Mouse (Mus musculus) testis, adult 2 months (tissue): ENCODE data around the gene Mup13. TPM values are rescaled to one million over a fixed set of nuclear protein-coding genes. Genes with fewer than 3 reads are reported as not detected.
"Not testable (repeated sequence)": the region's sequence is repeated elsewhere in the genome, so short reads cannot be mapped to it uniquely, and the experiment has no call there.

Source experiments
- H3K27ac ChIP-seq: fragments of 200-500 bp; 2 replicates; pipeline ENCODE4 v1.5.1; 2012; ENCODE audit warnings: low read depth, low read length; ENCODE audit not compliant: control insufficient read depth, insufficient read depth
- H3K27me3 ChIP-seq: fragments of 200-500 bp; 2 replicates; pipeline ENCODE4 v1.6.1; 2012; ENCODE audit warnings: mild to moderate bottlenecking, low read length, moderate library complexity; ENCODE audit not compliant: control insufficient read depth, insufficient read depth
- H3K36me3 ChIP-seq: fragments of 200-500 bp; 2 replicates; pipeline ENCODE4 v1.6.1; 2012; ENCODE audit warnings: mild to moderate bottlenecking, low read length; ENCODE audit not compliant: control insufficient read depth, insufficient read depth
- H3K4me1 ChIP-seq: fragments of 200-500 bp; 2 replicates; pipeline ENCODE4 v1.6.1; 2012; ENCODE audit warnings: low read length; ENCODE audit not compliant: control insufficient read depth, insufficient read depth
- H3K4me3 ChIP-seq: fragments of 200-500 bp; 2 replicates; pipeline ENCODE4 v1.5.1; 2012; ENCODE audit warnings: low read depth, mild to moderate bottlenecking, low read length, moderate library complexity, mixed read lengths; ENCODE audit not compliant: control insufficient read depth
- polyA plus RNA-seq: library from polyadenylated mRNA; depleted of rRNA; stranded (reverse); fragments of >200 nt; gene quantifications from 2 replicates; pipeline ENCODE4 v1.2.3, GENCODE M21; 2012; rRNA removed

Mup13 gene
- not detected in 2 replicates for polyA plus RNA-seq

DNA sequence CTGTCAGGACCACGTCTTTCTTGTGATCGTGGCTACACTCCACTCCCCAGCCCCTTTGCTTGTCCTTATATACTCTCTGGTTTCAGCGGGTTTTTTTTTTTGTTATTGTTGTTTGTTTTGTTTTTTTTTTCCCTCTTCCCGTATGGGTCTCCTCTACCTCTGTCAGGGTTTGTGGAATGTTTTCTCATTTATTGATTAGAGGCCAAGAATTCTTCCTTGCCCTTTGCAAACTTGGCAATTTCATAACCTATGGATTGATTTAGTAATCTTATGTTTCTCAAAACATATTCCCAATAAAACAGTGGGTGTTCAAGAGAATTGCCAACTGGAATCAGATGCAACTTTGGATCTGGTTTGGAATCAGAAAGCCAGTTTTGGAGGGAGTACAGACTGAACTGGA lies at the start of gene Mup13:
Gene Mup13, minus strand, starts transcription at position 101 of the 400 bp plus-strand sequence.
- H3K4me3 ChIP-seq, H3K27me3 ChIP-seq, H3K36me3 ChIP-seq, H3K27ac ChIP-seq, H3K4me1 ChIP-seq: not testable (repeated sequence)

Other genes starting within 250 kb of the Mup13 start
- not detected in 2 replicates for gene Mup14, start 75.7 kb upstream of the Mup13 start, polyA plus RNA-seq
- gene Mup15, start 211.5 kb upstream of the Mup13 start, polyA plus RNA-seq, result not detected in 2 replicates